Mouse (Mus musculus) olfactory bulb, adult 2 months (tissue): ENCODE results near the gene Akr1b8. TPM values are rescaled to one million over a fixed set of nuclear protein-coding genes. Genes with fewer than 3 reads are reported as not detected.
A peak's percentile ranks its signal among the peaks of the same experiment; 100 is the strongest.

Experiments used
- H3K27ac ChIP-seq: fragments of 200-500 bp; 2 replicates; pipeline ENCODE4 v1.5.1; 2012; ENCODE audit warnings: low read depth, low read length; ENCODE audit not compliant: insufficient read depth
- H3K4me1 ChIP-seq: fragments of 200-500 bp; 2 replicates; pipeline ENCODE4 v1.6.1; 2012; ENCODE audit warnings: low read length; ENCODE audit not compliant: control insufficient read depth, insufficient read depth
- H3K4me3 ChIP-seq: fragments of 200-500 bp; 2 replicates; pipeline ENCODE4 v1.5.1; 2012; ENCODE audit warnings: mild to moderate bottlenecking, low read depth, low read length, moderate library complexity; ENCODE audit not compliant: insufficient read depth
- CTCF ChIP-seq: fragments of 200-500 bp; IDR thresholded peaks from 2 replicates; pipeline ENCODE4 v1.5.1; 2012; ENCODE audit warnings: low read depth, mild to moderate bottlenecking, low read length, moderate library complexity; ENCODE audit not compliant: insufficient read depth
- POLR2A ChIP-seq: fragments of 200-500 bp; IDR thresholded peaks from 2 replicates; pipeline ENCODE4 v1.6.1; 2012; ENCODE audit warnings: mild to moderate bottlenecking, low read depth, low read length, moderate library complexity; ENCODE audit not compliant: insufficient read depth
- WGBS: fragments of 180-500 bp; shearing (Covaris S2); methylation state at CpG from one replicate; pipeline ENCODE4 v1.1.7; 2018; 5-methylcytosine and 5-hydroxymethylcytosine counted together
- polyA plus RNA-seq: library from polyadenylated mRNA; stranded (reverse); fragments of >200 nt; gene quantifications from 2 replicates; pipeline ENCODE4 v1.2.4, GENCODE M21; 2012; ENCODE audit warnings: low replicate concordance; ENCODE audit not compliant: missing spikeins, insufficient read depth, insufficient read length

Akr1b8 gene
- not detected in 2 replicates for polyA plus RNA-seq

GRCm38 (mm10) chr6:34353658-34354353, at the start of gene Akr1b8:
Gene Akr1b8, plus strand, starts transcription at chr6:34354119.
- TF ChIP-seq CTCF, result no peak
- no peak for TF ChIP-seq POLR2A
- no peak within 1 kb of the TSS for H3K4me3 ChIP-seq
- no peaks in the 10 kb centered on the region for H3K4me1 ChIP-seq
- H3K27ac ChIP-seq, result no peak within 1 kb of the TSS
- WGBS, result 27% methylated on average over 16 of the region's 16 CpGs

- Histone ChIP-seq H3K4me3 (no peak overlapping the region), H3K27ac (no peak overlapping the region)
- 77% methylated on average over 10 of the region's 10 CpGs for WGBS
These were observed 49.2 kb upstream of the Akr1b8 start for GRCm38 (mm10) chr6:34304675-34305241.

GRCm38 (mm10) chr6:34306797-34307196, 47.1 kb upstream of the Akr1b8 start:
- 91% methylated on average over 6 of the region's 6 CpGs for WGBS
- TF ChIP-seq CTCF, result no peak
- no peak for TF ChIP-seq POLR2A
- H3K27ac ChIP-seq, result no peak overlapping the region

More at GRCm38 (mm10) chr6:34304675-34305241, 49.2 kb upstream of the Akr1b8 start:
- H3K4me1 ChIP-seq, result 0 out of 2 replicates have a peak, but pooled peaks cover 3% of the 10 kb centered on the region
- no peak for TF ChIP-seq CTCF
- no peak for TF ChIP-seq POLR2A

GRCm38 (mm10) chr6:34309526-34309925, 44.4 kb upstream of the Akr1b8 start:
- Histone ChIP-seq H3K4me1 (0 out of 2 replicates have a peak, but pooled peaks cover 3% of the 10 kb centered on the region), H3K27ac (no peak overlapping the region), H3K4me3 (no peak overlapping the region)
- WGBS, result 97% methylated on average over 6 of the region's 6 CpGs
- TF ChIP-seq POLR2A, result no peak

More at GRCm38 (mm10) chr6:34306797-34307196, 47.1 kb upstream of the Akr1b8 start:
- no peak overlapping the region for H3K4me3 ChIP-seq
- 0 out of 2 replicates have a peak, but pooled peaks cover 3% of the 10 kb centered on the region for H3K4me1 ChIP-seq

GRCm38 (mm10) chr6:34310023-34310595, 43.8 kb upstream of the Akr1b8 start:
- Histone ChIP-seq H3K27ac (no peak overlapping the region), H3K4me3 (no peak overlapping the region), H3K4me1 (no peaks in the 10 kb centered on the region)
- 96% methylated on average over 11 of the region's 11 CpGs for WGBS
- TF ChIP-seq POLR2A (no peak), CTCF (no peak)

GRCm38 (mm10) chr6:34313386-34313785, 40.5 kb upstream of the Akr1b8 start:
- TF ChIP-seq CTCF, result no peak
- TF ChIP-seq POLR2A, result no peak
- Histone ChIP-seq H3K4me1 (no peaks in the 10 kb centered on the region), H3K27ac (no peak overlapping the region), H3K4me3 (no peak overlapping the region)
- 90% methylated on average over 9 of the region's 9 CpGs for WGBS

- TF ChIP-seq CTCF (no peak), POLR2A (no peak)
- WGBS, result 95% methylated on average over 2 of the region's 2 CpGs
- no peaks in the 10 kb centered on the region for H3K4me1 ChIP-seq
- H3K27ac ChIP-seq, result no peak overlapping the region
- H3K4me3 ChIP-seq, result no peak overlapping the region
These were observed 40.0 kb upstream of the Akr1b8 start for GRCm38 (mm10) chr6:34313921-34314320.

GRCm38 (mm10) chr6:34316854-34317771, 36.8 kb upstream of the Akr1b8 start, which contains the start of gene Akr1b3:
Gene Akr1b3, minus strand, starts transcription at chr6:34317478.
- H3K4me3 ChIP-seq, result peak within 1 kb of the TSS; percentile 86
- no peak within 1 kb of the TSS for H3K27ac ChIP-seq
- TF ChIP-seq CTCF (no peak), POLR2A (peak; percentile 44; the same call in 1 of the 2 replicates)
- under 1% methylated on average over 60 of the region's 60 CpGs for WGBS
- no peaks in the 10 kb centered on the region for H3K4me1 ChIP-seq

- TF ChIP-seq POLR2A (no peak), CTCF (no peak)
- no peak overlapping the region for H3K4me3 ChIP-seq
- H3K4me1 ChIP-seq, result no peaks in the 10 kb centered on the region
- H3K27ac ChIP-seq, result no peak overlapping the region
- WGBS, result 39% methylated on average over 5 of the region's 5 CpGs
These were observed 35.7 kb upstream of the Akr1b8 start for GRCm38 (mm10) chr6:34318172-34318571.
